Mouse (Mus musculus): ENCODE data around the gene Olfr1161.
"Not testable (repeated sequence)": the region's sequence is repeated elsewhere in the genome, so short reads cannot be mapped to it uniquely, and the experiment has no call there.

Gene Olfr1161

GRCm38 (mm10) chr2:88022474-88022873 is at the start of gene Olfr1161:
Olfr1161 (plus strand) TSS chr2:88022774.
- DNase-seq, result not testable (repeated sequence)

GRCm38 (mm10) chr2:87974563-87974962 is 48.0 kb upstream of the Olfr1161 start, which contains the start of gene Olfr74:
Olfr74 (minus strand) TSS chr2:87974663.
- no peak for DNase-seq

- no peak for DNase-seq
Measured at GRCm38 (mm10) chr2:87989813-87990212, 32.8 kb upstream of the Olfr1161 start, which contains the start of gene Olfr1158. Olfr1158 (plus strand) TSS chr2:87990113.

GRCm38 (mm10) chr2:88007515-88008318 is 14.9 kb upstream of the Olfr1161 start, which contains the start of gene Olfr1160:
Olfr1160 (minus strand) TSS chr2:88008268.
- no peak for DNase-seq

- DNase-seq, result no peak
Measured at GRCm38 (mm10) chr2:88037599-88037998, 15.0 kb downstream of the Olfr1161 start, which contains the start of gene Olfr73. Olfr73 (minus strand) TSS chr2:88037699.

- no peak for DNase-seq
Measured at GRCm38 (mm10) chr2:88051029-88051428, 28.5 kb downstream of the Olfr1161 start, which contains the start of gene Olfr1162. Olfr1162 (minus strand) TSS chr2:88051129.

GRCm38 (mm10) chr2:88063587-88063986 is 41.0 kb downstream of the Olfr1161 start:
- DNase-seq, result no peak

- no peak for DNase-seq
Measured at GRCm38 (mm10) chr2:88071730-88072129, 49.2 kb downstream of the Olfr1161 start, which contains the start of gene Olfr1163. Olfr1163 (minus strand) TSS chr2:88071830.

All from layer of hippocampus, adult 9-11 months (tissue).